Mouse (Mus musculus) T-helper 1 cell (primary cell): ENCODE measurements around the gene Gstp3.
"Not testable (repeated sequence)": the region's sequence is repeated elsewhere in the genome, so short reads cannot be mapped to it uniquely, and the experiment has no call there.

Experiments
- in situ Hi-C: fragments of 300-600 bp; cut with MboI, MseI; formaldehyde crosslinking; loops from one replicate; pipeline ENCODE4 v1.15.1; 2025; ENCODE audit warnings: high pct_unique_total_duplicates

The Gstp3 gene

DNA sequence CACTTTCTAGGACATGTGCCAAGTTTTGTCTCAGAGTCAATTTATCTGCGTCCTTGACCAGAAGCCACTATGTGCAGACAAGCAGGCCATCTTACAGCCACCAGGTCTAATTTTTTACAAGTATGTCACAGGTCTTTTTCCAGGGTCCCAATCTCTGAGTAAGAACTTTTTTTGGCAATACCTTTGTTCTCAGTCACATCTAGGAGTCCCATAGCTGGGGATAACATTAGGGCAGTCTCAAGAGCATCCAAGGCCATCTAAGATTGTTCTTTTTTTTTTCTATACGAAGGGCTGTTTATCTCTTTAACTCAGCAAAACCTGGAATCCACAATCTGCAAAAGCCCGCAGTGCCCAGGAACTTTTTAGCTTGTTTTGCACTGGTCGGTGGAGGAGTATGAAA is 4.0 kb upstream of the Gstp3 start:
- in situ Hi-C loops, result not testable (repeated sequence)

DNA sequence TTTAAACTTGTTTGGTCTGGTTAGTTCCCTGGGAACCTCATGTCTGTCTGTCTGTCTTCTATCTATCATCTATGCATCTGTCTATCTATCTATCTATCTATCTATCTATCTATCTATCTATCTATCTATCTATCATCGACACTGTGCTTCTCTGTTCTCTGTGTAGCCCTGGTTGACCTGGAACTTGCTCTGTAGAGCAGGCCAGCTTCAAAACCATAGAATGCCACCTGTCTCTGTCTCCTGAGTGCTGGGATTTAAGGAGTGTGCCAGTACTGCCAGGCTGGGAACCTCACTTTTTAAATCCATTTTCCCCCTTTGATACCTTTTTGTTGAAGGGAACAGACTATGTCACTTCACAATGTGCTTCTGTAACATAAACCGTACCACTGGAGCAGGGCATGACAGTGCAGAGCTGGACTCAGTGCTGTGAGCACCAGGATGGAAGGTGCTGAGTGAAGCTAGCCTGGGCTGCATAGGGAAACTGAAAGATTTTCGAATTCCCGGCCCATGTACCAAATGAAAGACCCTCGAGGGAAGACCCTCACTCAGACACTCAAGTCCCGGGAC is 1.6 kb upstream of the Gstp3 start:
- in situ Hi-C loops, result no loop called here

DNA sequence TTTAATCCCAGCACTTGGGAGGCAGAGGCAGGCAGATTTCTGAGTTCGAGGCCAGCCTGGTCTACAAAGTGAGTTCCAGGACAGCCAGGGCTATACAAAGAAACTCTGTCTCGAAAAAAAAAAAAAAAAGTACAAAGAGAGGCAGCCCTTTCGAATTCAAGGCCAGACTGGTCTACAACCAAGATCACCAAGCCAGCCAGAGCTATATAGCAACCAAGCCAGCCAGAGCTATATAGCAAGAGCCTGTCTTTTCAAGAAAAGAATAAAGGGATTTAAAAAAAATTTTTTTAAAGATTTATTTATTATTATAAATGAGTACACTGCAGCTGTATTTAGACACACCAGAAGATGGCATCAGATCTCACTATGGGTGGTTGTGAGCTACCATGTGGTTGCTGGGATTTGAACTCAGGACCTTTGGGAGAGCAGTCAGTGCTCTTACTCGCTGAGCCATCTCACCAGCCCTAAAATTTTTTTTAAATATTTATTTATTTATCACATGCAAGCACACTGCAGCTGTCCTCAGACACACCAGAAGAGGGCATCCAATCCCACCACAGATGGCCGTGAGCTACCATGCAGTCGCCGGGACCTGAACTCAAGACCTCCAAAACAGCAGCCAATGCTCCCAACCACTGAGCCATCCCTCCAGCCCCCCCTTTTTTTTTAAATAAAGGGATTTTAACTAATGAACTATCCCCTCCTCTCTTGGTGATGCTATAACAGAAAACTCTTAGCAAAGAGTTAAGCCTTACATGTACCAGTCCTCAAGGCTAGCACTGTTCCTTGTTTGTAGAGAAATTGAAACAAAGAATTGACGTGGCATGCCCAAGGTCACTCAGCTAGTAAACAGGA is 902 bp upstream of the Gstp3 start:
- in situ Hi-C loops, result not testable (repeated sequence)

DNA sequence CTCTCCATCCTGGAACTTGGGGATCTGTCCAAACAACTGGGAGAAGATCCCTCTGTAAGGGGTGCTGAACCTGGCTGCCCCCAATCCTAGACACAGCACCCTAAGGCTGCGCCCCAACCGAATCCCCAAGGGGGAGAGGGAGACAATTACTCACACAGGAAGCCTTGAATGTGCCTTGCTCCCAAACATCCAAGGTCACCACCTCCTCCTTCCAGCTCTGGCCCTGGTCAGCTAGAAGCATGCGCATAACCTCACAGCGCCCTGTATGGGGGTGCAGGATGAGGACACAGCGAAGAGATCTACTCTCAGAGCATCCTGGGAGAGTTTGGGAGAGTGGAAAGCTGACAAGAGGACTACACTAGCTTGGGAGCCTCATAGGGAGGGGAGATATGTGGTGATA is 788 bp downstream of the Gstp3 start:
- in situ Hi-C loops, result no loop called here

DNA sequence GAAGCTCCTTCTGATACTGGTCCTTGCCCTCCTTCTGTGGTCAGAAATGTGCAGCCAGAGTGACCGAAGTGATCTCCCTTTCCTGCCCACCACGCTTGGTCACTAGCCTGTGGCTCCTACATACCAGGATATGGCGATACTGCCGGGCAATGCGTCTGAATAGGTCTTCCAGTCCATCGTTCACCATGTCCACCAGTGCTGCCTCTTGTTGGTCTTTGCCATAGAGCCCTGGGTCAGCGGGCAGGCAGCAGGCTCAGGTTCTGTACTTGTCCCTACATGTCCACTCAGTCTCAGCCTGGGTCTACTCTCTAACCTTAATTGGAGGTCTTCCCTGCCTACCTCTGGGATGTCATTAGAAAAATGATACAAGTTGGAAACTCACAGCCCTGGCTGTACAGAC is 1.4 kb downstream of the Gstp3 start:
- in situ Hi-C loops, result no loop called here

DNA sequence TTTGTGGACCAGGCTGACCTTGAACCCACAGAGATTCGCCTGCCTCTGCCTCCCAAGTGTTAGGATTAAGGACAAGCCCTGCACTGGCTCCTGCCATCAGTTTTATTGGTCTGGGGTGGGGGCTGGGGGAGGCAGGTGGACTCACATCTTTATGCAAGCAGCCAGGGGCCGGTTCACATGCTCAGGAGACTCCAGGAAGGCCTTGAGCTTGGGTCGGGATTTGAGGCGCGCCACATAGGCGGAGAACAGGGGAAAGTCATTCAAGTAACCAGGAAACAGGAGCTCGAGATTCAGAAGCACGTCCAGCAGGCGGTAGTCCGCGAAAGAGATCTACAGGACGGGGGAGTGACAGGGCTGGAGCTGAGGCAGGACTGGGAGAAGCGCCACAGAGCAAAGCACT is 2.0 kb downstream of the Gstp3 start:
- in situ Hi-C loops, result no loop called here

DNA sequence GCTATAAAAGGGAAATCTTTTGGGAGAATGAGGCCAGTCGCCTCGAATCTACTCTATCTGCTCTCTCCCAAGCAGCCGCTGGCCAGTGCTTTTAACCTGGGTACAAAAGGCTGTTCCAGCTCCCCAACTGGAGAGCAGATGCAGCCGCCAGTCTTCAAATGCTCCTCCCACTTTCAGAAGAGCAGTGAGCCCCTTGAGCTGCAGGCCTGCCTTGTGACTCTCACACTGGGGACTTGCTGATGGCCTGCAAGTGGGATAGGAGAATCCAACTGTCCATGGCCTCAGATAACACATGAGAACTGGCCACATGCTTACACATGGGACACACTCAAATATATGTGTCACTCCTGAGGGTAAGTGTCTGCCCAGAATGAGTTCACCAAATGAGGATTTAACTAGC is 2.6 kb downstream of the Gstp3 start:
- in situ Hi-C loops, result no loop called here

DNA sequence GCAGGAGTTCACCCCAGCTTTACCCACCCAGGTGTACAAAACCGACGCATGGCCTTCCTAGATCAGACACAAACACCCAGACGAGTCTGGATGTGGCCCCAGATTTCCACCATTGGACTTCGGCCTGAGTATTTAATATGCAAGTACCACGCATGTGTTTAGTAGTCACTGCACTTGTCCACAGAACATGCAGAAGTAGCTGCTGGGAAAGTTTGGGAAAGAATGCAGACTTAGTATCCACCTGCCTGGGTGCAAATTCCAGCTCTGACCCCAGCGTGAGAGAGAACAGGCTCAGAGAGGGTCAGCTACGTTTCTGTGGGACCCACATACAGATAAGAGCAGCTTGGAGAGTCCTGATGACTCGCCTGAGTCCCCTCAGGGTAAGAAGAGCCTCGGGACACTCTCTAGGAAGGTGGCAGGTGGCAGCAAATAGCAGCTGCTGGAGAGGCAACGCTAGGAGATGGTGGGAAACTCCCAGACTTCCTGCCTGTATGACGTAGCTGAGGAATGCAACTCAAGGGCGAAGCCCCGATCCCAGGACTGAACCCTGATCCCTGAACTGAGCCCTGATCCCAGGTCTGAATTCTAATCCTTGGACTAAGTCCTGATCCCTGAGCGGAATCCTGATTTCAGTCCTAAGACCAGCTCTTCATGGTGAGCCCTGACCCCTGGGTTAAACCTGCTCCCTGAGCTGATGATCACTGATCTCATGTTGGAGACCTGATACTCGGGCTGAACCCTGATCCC is 3.2 kb downstream of the Gstp3 start:
- in situ Hi-C loops, result no loop called here

DNA sequence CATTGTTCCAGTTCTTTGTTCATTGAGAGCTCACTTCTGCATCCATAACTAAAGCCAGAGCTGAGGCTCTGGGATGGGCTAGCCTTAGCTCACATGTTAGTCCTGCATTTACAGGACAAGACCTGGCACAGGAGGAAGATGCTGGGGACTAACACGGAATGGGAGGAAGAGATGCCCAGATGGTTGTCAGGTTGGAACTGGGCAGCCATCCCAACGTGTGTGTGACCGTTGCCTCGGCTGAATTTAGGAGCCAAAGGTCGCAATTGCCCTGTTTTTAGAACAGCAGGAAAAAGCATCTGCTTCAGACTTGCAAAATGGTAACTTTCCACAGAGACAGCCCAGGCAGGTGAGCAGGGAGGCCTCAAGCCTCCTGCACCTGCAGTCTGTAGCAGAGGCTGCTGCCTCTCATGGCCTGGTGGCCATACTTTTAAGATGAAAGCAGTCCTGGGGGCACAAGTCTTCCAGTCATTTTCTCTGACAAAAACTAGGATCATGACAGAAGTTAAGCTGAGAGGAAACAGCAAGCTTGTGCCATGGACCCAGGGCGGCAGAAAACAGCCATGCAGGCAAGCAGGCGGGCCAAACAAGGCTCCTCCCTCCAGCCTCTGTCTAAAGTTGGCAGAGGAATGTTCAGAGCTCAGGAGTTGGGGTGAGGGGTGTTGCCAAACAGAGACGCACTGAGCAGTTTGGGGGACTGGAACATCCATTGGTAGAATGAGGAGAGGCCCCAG is 4.0 kb downstream of the Gstp3 start:
- in situ Hi-C loops, result no loop called here

DNA sequence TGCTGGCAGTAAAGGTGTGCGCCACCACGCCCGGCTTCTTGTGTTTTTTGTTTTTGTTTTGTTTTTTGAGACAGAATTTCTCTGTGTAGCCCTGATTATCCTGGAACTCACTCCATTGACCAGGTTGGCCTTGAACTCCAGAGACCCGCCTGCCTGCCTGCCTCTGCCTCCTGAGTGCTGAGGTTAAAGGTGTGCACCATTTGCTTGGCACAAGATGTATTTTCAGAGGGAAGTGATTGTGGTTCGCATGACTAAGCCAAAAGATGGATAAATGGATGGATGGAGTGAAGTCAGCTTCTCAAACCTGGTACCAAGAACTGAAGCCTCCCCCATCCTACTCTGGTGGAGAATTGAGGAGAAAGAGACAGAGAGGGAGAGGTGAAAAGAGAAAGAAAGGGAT is 4.8 kb downstream of the Gstp3 start:
- in situ Hi-C loops, result loop anchor here (5.0 kb wide), 2 partner anchors 37 to 738 kb away; partner anchors contain the start of gene Rbm4

DNA sequence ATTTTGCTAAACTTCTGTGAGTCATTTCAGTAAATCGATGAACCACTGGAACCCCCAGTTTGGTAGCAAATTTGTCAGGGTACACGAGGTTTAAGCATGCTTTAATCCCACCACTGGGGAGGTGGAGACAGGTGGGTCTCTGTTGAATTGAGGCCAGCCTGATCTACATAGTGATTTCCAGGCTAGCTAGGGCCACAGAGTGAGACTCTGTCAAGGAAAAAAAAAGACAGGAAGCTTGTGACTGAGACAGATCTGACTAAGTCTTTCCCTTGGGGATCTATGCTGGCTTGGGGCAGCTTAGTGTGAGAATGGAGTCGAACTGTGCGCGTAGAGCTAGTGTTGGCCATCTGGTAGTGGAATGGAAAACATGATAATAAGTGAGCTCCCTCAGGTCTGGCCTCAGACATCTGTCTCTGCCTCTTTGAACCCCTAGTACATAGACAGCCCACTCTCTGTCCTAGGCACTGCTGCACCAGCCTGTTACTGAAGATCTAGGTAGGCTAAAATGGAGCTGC is 6.8 kb downstream of the Gstp3 start:
- in situ Hi-C loops, result loop anchor here (5.0 kb wide), 2 partner anchors 35 to 740 kb away; partner anchors contain the start of gene Rbm4

DNA sequence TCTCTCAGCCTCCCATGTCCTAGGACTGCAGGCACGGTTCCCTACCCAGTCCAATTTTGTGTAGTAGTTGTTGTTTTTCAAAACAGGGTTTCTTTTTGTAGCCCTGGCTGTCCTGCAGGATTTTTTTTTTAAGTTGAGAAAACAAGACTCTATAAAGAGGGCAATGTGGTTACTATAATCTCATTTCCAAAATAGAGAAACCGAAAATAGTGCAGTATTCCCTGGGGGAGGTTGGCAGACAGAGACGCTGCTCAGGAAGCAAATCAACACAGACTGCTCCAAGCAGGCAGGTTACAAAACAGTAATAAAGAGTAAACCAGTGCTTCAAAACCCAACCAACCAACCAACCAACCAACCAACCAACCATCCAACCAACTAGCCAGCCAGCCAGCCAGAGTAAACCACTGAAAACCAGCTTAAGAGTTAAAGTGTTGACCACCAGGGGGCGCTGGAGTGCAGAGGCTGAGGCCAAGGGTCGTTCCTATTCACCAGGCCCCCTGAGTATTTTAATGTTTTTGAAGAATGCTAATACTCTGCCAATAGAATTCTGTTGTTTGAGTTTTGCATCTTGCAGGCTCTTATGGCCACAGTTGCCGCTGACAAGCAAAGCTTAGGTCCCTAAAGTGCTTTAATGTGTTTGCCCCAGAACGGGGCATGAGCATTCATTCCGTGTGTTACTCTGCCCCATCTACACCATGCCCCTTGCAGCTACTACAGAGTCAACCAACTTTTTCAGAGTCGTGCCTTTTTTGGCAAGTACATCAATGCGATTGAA is 7.4 kb downstream of the Gstp3 start:
- in situ Hi-C loops, result loop anchor here (5.0 kb wide), 2 partner anchors 35 to 740 kb away; partner anchors contain the start of gene Rbm4

DNA sequence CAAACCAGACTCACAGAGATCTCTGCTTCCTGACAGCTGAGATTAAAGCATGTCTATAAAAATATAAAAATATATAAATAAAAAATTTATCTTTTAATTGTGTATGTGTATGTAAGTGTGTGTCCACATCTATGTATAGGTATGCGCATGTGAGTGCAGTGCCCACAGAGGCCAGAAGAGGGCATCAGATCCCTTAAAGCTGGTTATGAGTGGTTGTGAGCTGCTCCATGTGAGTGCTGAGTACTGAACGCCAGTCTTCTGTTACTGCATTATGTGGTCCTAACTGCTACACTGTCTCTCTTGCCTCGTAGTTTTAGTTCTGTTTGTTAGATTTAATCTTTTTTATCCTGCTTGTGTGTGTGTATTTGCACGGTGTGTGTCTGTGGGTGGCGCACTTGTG is 8.4 kb downstream of the Gstp3 start:
- in situ Hi-C loops, result loop anchor here (5.0 kb wide), 2 partner anchors 34 to 741 kb away; partner anchors contain the start of gene Rbm4

DNA sequence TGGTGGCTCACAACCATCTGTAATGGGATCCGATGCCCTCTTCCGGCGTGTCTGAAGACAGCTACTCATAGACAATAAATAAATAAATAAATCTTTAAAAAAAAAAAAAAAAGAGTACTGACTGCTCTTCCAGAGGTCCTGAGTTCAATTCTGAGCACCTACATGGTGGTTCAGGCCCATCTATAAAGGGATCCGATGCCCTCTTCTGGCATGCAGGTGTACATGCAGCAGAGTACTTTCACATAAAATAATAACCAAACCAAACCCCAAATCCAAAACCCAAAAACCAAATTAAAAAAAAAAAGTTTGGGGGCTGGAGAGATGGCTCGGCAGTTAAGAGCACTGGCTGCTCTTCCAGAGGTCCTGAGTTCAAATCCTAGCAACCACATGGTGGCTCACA is 10.3 kb downstream of the Gstp3 start:
- in situ Hi-C loops, result not testable (repeated sequence)

DNA sequence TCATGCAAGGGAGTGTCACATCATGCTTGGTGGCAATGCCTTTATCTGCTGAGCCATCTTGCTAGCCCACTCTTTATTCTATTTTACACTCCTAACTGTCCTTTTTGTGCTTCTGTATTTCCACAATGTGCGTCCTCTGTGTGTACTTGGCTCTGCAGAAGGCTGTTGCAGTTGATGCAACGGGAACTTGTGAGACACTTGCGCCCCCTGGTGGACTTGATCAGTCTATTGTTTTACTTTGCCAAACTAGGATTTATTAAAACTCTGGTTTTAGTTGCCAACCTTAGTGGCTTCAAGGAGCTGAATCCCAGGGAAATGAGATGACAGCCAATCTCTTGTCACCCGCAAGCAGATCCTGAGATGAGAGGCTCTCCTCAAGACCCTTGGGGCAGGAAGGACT is 11.5 kb downstream of the Gstp3 start:
- in situ Hi-C loops, result no loop called here

DNA sequence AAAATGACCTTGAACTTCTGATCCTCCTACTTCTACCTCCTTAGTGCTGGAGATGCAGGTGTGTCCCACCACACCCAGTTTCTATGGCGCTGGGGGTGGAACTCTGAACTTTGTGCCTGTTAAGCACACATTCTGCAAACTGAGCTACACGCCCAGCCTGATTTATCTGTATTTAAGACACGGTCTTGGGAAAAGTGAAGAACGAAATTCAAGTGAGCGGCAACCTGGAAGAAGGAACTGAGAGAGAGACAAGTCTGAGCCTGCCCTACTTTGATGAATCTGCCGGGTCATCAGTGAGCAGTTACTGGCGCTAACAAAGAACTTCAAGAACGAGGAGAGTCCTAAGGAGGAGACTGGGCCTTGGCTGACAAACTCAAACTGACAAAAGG is 12.5 kb downstream of the Gstp3 start:
- in situ Hi-C loops, result no loop called here

DNA sequence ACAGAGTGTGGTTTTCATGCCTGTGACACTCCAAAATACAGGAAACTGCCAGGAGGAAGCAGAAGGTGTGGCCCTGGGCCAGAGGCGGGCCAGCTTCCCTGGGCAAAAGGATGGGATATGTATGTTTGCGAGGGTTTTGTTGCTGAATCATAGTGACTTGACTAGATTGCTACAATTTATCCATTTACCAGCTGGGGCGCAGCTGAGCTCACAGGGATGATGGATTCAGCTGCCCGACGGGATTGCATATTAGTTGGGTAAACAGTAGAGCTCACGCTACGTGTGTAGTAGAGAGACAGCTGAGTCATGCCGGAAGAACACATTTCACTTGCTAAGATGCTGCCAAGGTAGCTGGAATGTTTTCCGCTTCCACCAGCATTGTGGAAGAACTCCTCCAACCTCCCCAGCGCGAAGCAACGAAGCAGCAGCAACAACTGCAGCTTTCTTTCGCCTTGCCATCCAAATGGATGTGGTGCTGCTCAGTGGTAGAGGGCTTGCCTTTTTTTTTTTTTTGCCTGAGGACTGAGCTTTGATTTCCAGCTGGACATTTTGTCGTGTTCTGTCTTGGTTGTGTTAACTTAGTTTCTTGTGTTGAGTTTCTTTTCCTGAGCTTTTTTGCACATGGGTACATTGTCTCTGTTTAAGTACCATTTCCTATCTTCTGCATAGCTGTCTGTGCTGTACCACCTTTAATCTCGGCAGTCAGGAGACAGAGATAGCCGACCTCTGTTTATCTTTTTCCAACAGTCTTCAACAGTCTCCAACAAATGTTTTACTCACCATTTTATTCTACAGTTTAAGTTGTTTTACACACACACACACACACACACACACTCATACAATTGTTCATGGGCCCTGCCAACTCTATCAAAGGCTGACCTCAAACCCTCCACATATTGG is 13.2 kb downstream of the Gstp3 start, which contains the start of gene Gstp2:
Gene Gstp2, minus strand, starts transcription at position 58 of the 900 bp plus-strand sequence.
- in situ Hi-C loops, result no loop called here

DNA sequence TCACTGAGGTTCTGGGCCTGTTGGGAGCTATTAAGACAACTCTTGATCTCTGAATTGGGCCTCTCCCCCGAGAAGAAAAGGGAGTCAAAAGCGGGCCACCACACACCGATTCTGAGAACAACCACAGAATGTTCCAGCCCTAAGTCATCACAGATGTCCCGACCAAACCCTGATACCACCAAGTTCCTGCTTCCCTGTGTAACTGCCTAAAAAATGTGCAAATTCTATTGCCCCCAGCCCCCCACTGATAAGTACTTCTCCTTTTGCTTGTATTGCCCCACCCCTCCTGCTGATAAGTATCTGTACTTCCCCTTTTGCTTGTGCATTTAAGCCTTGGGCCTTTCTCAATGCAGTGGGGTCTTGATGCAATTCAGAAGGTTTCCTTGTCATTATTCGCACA is 15.3 kb downstream of the Gstp3 start:
- in situ Hi-C loops, result not testable (repeated sequence)

DNA sequence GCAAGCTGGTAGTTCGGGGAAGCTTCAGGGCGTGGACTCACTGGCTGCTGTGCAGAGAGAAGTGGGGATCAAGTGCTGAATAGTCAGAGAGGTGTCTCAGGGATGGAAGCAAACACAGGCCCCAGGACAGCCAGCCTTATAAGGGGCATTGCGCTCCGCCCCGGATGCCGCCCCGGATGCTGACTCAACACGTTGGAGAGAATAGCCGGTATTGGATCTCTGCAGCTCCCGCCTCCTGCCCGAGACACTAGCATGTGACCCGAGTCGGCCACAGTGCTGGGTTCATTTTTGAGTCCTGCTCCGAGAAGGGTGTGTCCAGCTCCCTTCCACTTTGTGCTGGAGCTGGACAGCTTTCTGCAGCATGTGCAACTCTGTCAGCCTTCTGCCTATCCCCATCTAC is 17.2 kb downstream of the Gstp3 start:
- in situ Hi-C loops, result no loop called here

DNA sequence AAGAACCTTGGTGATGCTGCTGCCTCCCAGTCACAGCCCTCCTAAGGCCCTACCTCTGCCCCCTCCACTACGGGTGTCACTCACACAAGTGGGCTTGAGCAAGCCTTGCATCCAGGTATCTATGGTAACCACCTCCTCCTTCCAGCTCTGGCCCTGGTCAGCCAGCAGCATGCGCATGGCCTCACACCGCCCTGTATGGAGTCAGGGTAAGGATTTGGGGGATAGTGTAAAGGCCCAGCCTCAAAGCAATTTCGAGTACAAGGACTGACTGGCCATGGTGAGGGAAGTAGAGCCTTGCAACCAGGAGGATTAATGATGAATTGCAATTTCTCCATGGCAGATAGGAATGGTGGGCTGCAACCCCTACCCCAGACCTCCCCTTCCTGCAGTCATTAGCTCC is 17.9 kb downstream of the Gstp3 start:
- in situ Hi-C loops, result not testable (repeated sequence)
